20 mouse cellular contexts compared by ENCODE assay signal in genomic region chr12:85434526-85434925, GRCm38 (mm10). TPM values are rescaled to one million over a fixed set of nuclear protein-coding genes. Genes with fewer than 3 reads are reported as not detected.
DNase-seq lines count a peak whose midpoint lies in the region; ATAC-seq and TF ChIP-seq lines count a peak whose summit lies in the region.
"Had no signal": no experiment of that assay in that cellular context is flagged by ENCODE, and none has a peak within 500 bp of the region (broad histone marks: within the 10 kb centered on the region; RNA-seq: fewer than 3 reads in every experiment).

No protein-coding gene starts in this region.

- 68% methylated on average over 5 of the region's 5 CpGs for WGBS in heart, embryonic 10.5 days
- WGBS in heart, adult 2 months, result 87% methylated on average over 5 of the region's 5 CpGs
- WGBS in heart, embryonic 15.5 days, result 66% methylated on average over 5 of the region's 5 CpGs
- 46% methylated on average over 5 of the region's 5 CpGs for WGBS in embryonic facial prominence, embryonic 13.5 days

- TF ChIP-seq CTCF in heart, adult 2 months (IDR thresholded peaks at IDR 0.05), result no peak

- no peaks in the 10 kb centered on the region for H3K9me3 ChIP-seq in heart, embryonic 10.5 days
- no peaks in the 10 kb centered on the region for H3K9me3 ChIP-seq in heart, embryonic 15.5 days (replicated peaks)
- H3K9me3 ChIP-seq in embryonic facial prominence, embryonic 13.5 days, result no peaks in the 10 kb centered on the region
- H3K9me3 ChIP-seq: hindbrain, embryonic 12.5 days had no signal

- no peak overlapping the region for H3K9ac ChIP-seq in heart, adult 2 months (ENCODE audit: low read depth, low read length)
- H3K9ac ChIP-seq in heart, embryonic 15.5 days, result no peak overlapping the region
- 0 out of 2 replicates have a peak overlapping the region, but pooled peaks have one; percentile 3 for H3K9ac ChIP-seq in embryonic facial prominence, embryonic 13.5 days
- H3K9ac ChIP-seq: forebrain, postnatal 0 days; hindbrain, embryonic 12.5 days had no signal

- no peak for ATAC-seq in heart, embryonic 15.5 days (replicated peaks; ENCODE audit: insufficient number of reproducible peaks, insufficient read depth, low FRiP score, low read depth)
- ATAC-seq in embryonic facial prominence, embryonic 13.5 days (ENCODE audit: insufficient number of reproducible peaks, insufficient read depth, low FRiP score, low TSS enrichment, low read depth), result no peak
- no peak for ATAC-seq in granulocyte monocyte progenitor cell, adult 5-6 weeks (replicated peaks; ENCODE audit: poor library complexity, severe bottlenecking)
- ATAC-seq: forebrain, postnatal 0 days; hindbrain, embryonic 16.5 days; inflammation-experienced regulatory T-cells, adult 6 months; intestine, postnatal 0 days had no signal

- H3K79me2 ChIP-seq in heart, adult 2 months (replicated peaks; ENCODE audit: control insufficient read depth, insufficient read depth, low read length), result no peaks in the 10 kb centered on the region

- no peaks in the 10 kb centered on the region for H3K27me3 ChIP-seq in heart, embryonic 10.5 days (ENCODE audit: insufficient read depth, poor library complexity, severe bottlenecking)
- no peaks in the 10 kb centered on the region for H3K27me3 ChIP-seq in heart, adult 2 months (ENCODE audit: control insufficient read depth, insufficient read depth, low read length)
- no peaks in the 10 kb centered on the region for H3K27me3 ChIP-seq in heart, embryonic 15.5 days
- no peaks in the 10 kb centered on the region for H3K27me3 ChIP-seq in embryonic facial prominence, embryonic 13.5 days
- H3K27me3 ChIP-seq: hindbrain, embryonic 12.5 days had no signal

- intact Hi-C loops in heart, adult 2 months (cut with DNase I), result no loop called here
- intact Hi-C loops in heart, postnatal 14 days (cut with DNase I), result no loop called here

- no peak overlapping the region for H3K4me3 ChIP-seq in heart, embryonic 10.5 days
- H3K4me3 ChIP-seq in heart, adult 2 months, result no peak overlapping the region
- no peak overlapping the region for H3K4me3 ChIP-seq in heart, embryonic 15.5 days
- H3K4me3 ChIP-seq in embryonic facial prominence, embryonic 13.5 days, result no peak overlapping the region
- H3K4me3 ChIP-seq: hindbrain, embryonic 12.5 days had no signal

- H3K4me1 ChIP-seq in heart, embryonic 10.5 days, result peaks cover 54% of the 10 kb centered on the region
- H3K4me1 ChIP-seq in heart, adult 2 months (ENCODE audit: control insufficient read depth, insufficient read depth, low read length), result peaks cover 10% of the 10 kb centered on the region
- peaks cover 48% of the 10 kb centered on the region for H3K4me1 ChIP-seq in heart, embryonic 15.5 days (replicated peaks)
- H3K4me1 ChIP-seq in embryonic facial prominence, embryonic 13.5 days, result peaks cover 39% of the 10 kb centered on the region

- no peaks in the 10 kb centered on the region for H3K36me3 ChIP-seq in heart, embryonic 10.5 days
- no peaks in the 10 kb centered on the region for H3K36me3 ChIP-seq in heart, adult 2 months (ENCODE audit: control insufficient read depth, insufficient read depth, low read length)
- H3K36me3 ChIP-seq in heart, embryonic 15.5 days, result no peaks in the 10 kb centered on the region
- no peaks in the 10 kb centered on the region for H3K36me3 ChIP-seq in embryonic facial prominence, embryonic 13.5 days
- H3K36me3 ChIP-seq: hindbrain, embryonic 12.5 days had no signal

- no peak for TF ChIP-seq EP300 in heart, adult 2 months (IDR thresholded peaks at IDR 0.05; ENCODE audit: insufficient read depth, low read depth, low read length)

- H3K4me2 ChIP-seq in heart, embryonic 15.5 days, result no peak overlapping the region
- no peak overlapping the region for H3K4me2 ChIP-seq in embryonic facial prominence, embryonic 13.5 days

- DNase-seq in heart, embryonic 10.5 days (ENCODE audit: low spot score), result no peak
- no peak for DNase-seq in heart, adult 2 months
- no peak for DNase-seq in heart, postnatal 14 days
- peak; percentile 82 for DNase-seq in Muller cell, postnatal 12 days (ENCODE audit: inconsistent ontology term)
- DNase-seq: adrenal gland, postnatal 10 days; cerebellum, adult 11 months; cerebellum, adult 8-10 months; cerebellum, postnatal 25 days; forebrain, postnatal 0 days; gastrocnemius, postnatal 36 days; heart, postnatal 10 days; kidney, adult 9 months had no signal

- H3K27ac ChIP-seq in heart, embryonic 10.5 days, result peak overlapping the region; percentile 78
- H3K27ac ChIP-seq in heart, adult 2 months, result no peak overlapping the region
- 0 out of 2 replicates have a peak overlapping the region, but pooled peaks have one; percentile 88 for H3K27ac ChIP-seq in heart, embryonic 15.5 days
- H3K27ac ChIP-seq in embryonic facial prominence, embryonic 13.5 days, result no peak overlapping the region
- H3K27ac ChIP-seq: hindbrain, embryonic 12.5 days; kidney, postnatal 0 days had no signal

- no peak for TF ChIP-seq POLR2A in heart, adult 2 months (IDR thresholded peaks at IDR 0.05; ENCODE audit: insufficient read depth, low read depth, low read length)

RNA-seq across cellular contexts. Expression of gene Fos, which starts 39.2 kb away (rescaled TPM):
- 6.1 and 7.5 TPM in 2 replicates for polyA plus RNA-seq in heart, embryonic 10.5 days (2016; fragmentation: Nextera tagmentation; extraction: Ambion mirVana)
- 1 to 10 TPM; 3.0 to 5.7 TPM for total RNA-seq in heart, adult 2 months (2021)
- polyA plus RNA-seq in heart, adult 2 months (2012; rRNA removed), result 9.1 and 12.6 TPM in 2 replicates
- polyA plus RNA-seq in heart, embryonic 15.5 days (2015; fragmentation: Nextera tagmentation; extraction: Ambion mirVana), result 5.4 and 5.9 TPM in 2 replicates
- 1 to 10 TPM; 4.3 to 5.0 TPM for total RNA-seq in heart, postnatal 14 days (2021)
- polyA plus RNA-seq in embryonic facial prominence, embryonic 13.5 days (2015; fragmentation: Nextera tagmentation; extraction: Ambion mirVana), result 5.2 and 7.3 TPM in 2 replicates
- total RNA-seq in granulocyte monocyte progenitor cell, adult 5-6 weeks (2014; fragmentation: Nextera tagmentation), result 35.1 and 50.4 TPM in 2 replicates
- total RNA-seq in granulocyte monocyte progenitor cell, adult 5-6 weeks (2017), result 137 and 160 TPM in 2 replicates

RNA-seq across cellular contexts. Expression of gene Tmed10, which starts 59.9 kb away (rescaled TPM):
- polyA plus RNA-seq in heart, embryonic 10.5 days (2016; fragmentation: Nextera tagmentation; extraction: Ambion mirVana), result 308 and 314 TPM in 2 replicates
- total RNA-seq in heart, adult 2 months (2021), result 100 to 1,000 TPM; 164 to 186 TPM
- polyA plus RNA-seq in heart, adult 2 months (2012; rRNA removed), result 108 and 130 TPM in 2 replicates
- 240 and 248 TPM in 2 replicates for polyA plus RNA-seq in heart, embryonic 15.5 days (2015; fragmentation: Nextera tagmentation; extraction: Ambion mirVana)
- 100 to 1,000 TPM; 150 to 157 TPM for total RNA-seq in heart, postnatal 14 days (2021)
- polyA plus RNA-seq in embryonic facial prominence, embryonic 13.5 days (2015; fragmentation: Nextera tagmentation; extraction: Ambion mirVana), result 298 and 306 TPM in 2 replicates
- total RNA-seq in granulocyte monocyte progenitor cell, adult 5-6 weeks (2014; fragmentation: Nextera tagmentation), result 278 and 296 TPM in 2 replicates
- total RNA-seq in granulocyte monocyte progenitor cell, adult 5-6 weeks (2017), result 176 and 201 TPM in 2 replicates

Comparison
In these comparisons a context has a peak if more than half of its experiments do, and no peak if none do; other contexts are left out.
1. H3K27ac ChIP-seq: peak in heart, embryonic 10.5 days (single experiment) and heart, embryonic 15.5 days (single experiment); none in heart, adult 2 months (single experiment) and embryonic facial prominence, embryonic 13.5 days (single experiment).